Comparison of ENCODE assay signal across 12 mouse cellular contexts in genomic region chr15:78839744-78840143, GRCm38 (mm10). TPM values are rescaled to one million over a fixed set of nuclear protein-coding genes. Genes with fewer than 3 reads are reported as not detected.
DNase-seq lines count a peak whose midpoint lies in the region; ATAC-seq and TF ChIP-seq lines count a peak whose summit lies in the region.
"Had no signal": no experiment of that assay in that cellular context is flagged by ENCODE, and none has a peak within 500 bp of the region (broad histone marks: within the 10 kb centered on the region; RNA-seq: fewer than 3 reads in every experiment).

No protein-coding gene starts in this region.

- ATAC-seq in forebrain, postnatal 0 days, result peak; percentile 61
- ATAC-seq in liver, embryonic 16.5 days (ENCODE audit: low read depth), result no peak
- no peak for ATAC-seq in megakaryocyte progenitor cell, adult 5-6 weeks (replicated peaks; ENCODE audit: poor library complexity)

- H3K27ac ChIP-seq in kidney, adult 2 months (ENCODE audit: insufficient read depth, low read depth, low read length), result peak overlapping the region; percentile 41
- peak overlapping the region; percentile 56 for H3K27ac ChIP-seq in brown adipose tissue, adult 24 weeks (replicated peaks; ENCODE audit: low read depth, low read length)
- H3K27ac ChIP-seq in forebrain, postnatal 0 days (ENCODE audit: low read depth, low read length), result 0 out of 2 replicates have a peak overlapping the region, but pooled peaks have one; percentile 1
- 0 out of 2 replicates have a peak overlapping the region, but pooled peaks have one; percentile 8 for H3K27ac ChIP-seq in liver, embryonic 16.5 days (ENCODE audit: low read length)
- H3K27ac ChIP-seq: liver, embryonic 14.5 days had no signal

- H3K27me3 ChIP-seq in kidney, adult 2 months (replicated peaks; ENCODE audit: control insufficient read depth, insufficient read depth, low read length), result no peaks in the 10 kb centered on the region
- peaks cover 13% of the 10 kb centered on the region for H3K27me3 ChIP-seq in forebrain, postnatal 0 days (ENCODE audit: insufficient read depth, low read length)
- H3K27me3 ChIP-seq in liver, embryonic 16.5 days (ENCODE audit: control insufficient read depth, insufficient read depth, low read depth, low read length), result peaks cover 43% of the 10 kb centered on the region

- H3K4me1 ChIP-seq in kidney, adult 2 months (ENCODE audit: control insufficient read depth, insufficient read depth, low read length), result peaks cover 10% of the 10 kb centered on the region
- peaks cover 28% of the 10 kb centered on the region for H3K4me1 ChIP-seq in brown adipose tissue, adult 24 weeks (ENCODE audit: control insufficient read depth, insufficient read depth, insufficient read length, low read length)
- peaks cover 11% of the 10 kb centered on the region; the same call in 1 of the 2 replicates for H3K4me1 ChIP-seq in forebrain, postnatal 0 days (ENCODE audit: insufficient read depth)
- H3K4me1 ChIP-seq in liver, embryonic 16.5 days (ENCODE audit: control insufficient read depth, low read depth, low read length), result peaks cover 22% of the 10 kb centered on the region

- TF ChIP-seq CTCF in kidney, adult 2 months (conservative IDR thresholded peaks at IDR 0.05; ENCODE audit: insufficient read depth, insufficient read length, low read depth, low read length), result no peak
- no peak for TF ChIP-seq CTCF in forebrain, postnatal 0 days (IDR thresholded peaks at IDR 0.05; ENCODE audit: low read depth)

- WGBS in kidney, adult 2 months, result 24% methylated on average over 2 of the region's 2 CpGs
- 2% methylated on average over 2 of the region's 2 CpGs for WGBS in forebrain, postnatal 0 days
- WGBS in liver, embryonic 16.5 days (ENCODE audit: insufficient replicate concordance), result 32% methylated on average over 2 of the region's 2 CpGs

- no peaks in the 10 kb centered on the region for H3K9me3 ChIP-seq in forebrain, postnatal 0 days (ENCODE audit: low read length)
- no peaks in the 10 kb centered on the region for H3K9me3 ChIP-seq in liver, embryonic 16.5 days (replicated peaks; ENCODE audit: control insufficient read depth, low read length)

- H3K9ac ChIP-seq in forebrain, postnatal 0 days, result no peak overlapping the region
- H3K9ac ChIP-seq in liver, embryonic 16.5 days (ENCODE audit: low read depth, low read length), result no peak overlapping the region
- H3K9ac ChIP-seq: liver, embryonic 14.5 days had no signal

- H3K36me3 ChIP-seq in kidney, adult 2 months (ENCODE audit: control insufficient read depth, insufficient read depth, low read length), result no peaks in the 10 kb centered on the region
- H3K36me3 ChIP-seq in forebrain, postnatal 0 days (ENCODE audit: insufficient read depth), result no peaks in the 10 kb centered on the region
- H3K36me3 ChIP-seq in liver, embryonic 16.5 days (ENCODE audit: control insufficient read depth, insufficient read depth), result no peaks in the 10 kb centered on the region

- peak; percentile 11 for DNase-seq in kidney, adult 2 months
- DNase-seq in kidney, adult 9 months, result no peak
- DNase-seq in forebrain, postnatal 0 days, result peak; percentile 55
- DNase-seq in adrenal gland, adult (ENCODE audit: inconsistent age in 2 of 2, low spot score in 1 of 2), result no peak
- DNase-seq in layer of hippocampus, postnatal 36 days, result no peak
- DNase-seq: right cerebral cortex, postnatal 25 days had no signal

- H3K4me3 ChIP-seq in kidney, adult 2 months (ENCODE audit: insufficient read depth, low read depth, low read length), result no peak overlapping the region
- H3K4me3 ChIP-seq in brown adipose tissue, adult 24 weeks (ENCODE audit: insufficient read depth, low read depth, low read length), result no peak overlapping the region
- no peak overlapping the region for H3K4me3 ChIP-seq in forebrain, postnatal 0 days (ENCODE audit: low read depth, low read length)
- H3K4me3 ChIP-seq in liver, embryonic 16.5 days (ENCODE audit: low read depth, low read length), result no peak overlapping the region

- H3K4me2 ChIP-seq in forebrain, postnatal 0 days (ENCODE audit: low read depth), result no peak overlapping the region
- no peak overlapping the region for H3K4me2 ChIP-seq in liver, embryonic 16.5 days (ENCODE audit: low read depth, low read length)

- TF ChIP-seq POLR2A in kidney, adult 2 months (IDR thresholded peaks at IDR 0.05; ENCODE audit: low read depth, low read length), result no peak

RNA-seq across cellular contexts. Expression of gene Cdc42ep1, which starts 2.7 kb away (rescaled TPM):
- 59.2 and 66.7 TPM in 2 replicates for polyA plus RNA-seq in kidney, adult 2 months (2012; rRNA removed)
- polyA plus RNA-seq in brown adipose tissue, adult 24 weeks (2012; ENCODE audit: insufficient read depth, insufficient read length, missing spikeins), result 18.4 and 21.7 TPM in 2 replicates
- 8.3 and 8.6 TPM in 2 replicates for total RNA-seq in forebrain, postnatal 0 days (2014; rRNA removed)
- polyA plus RNA-seq in forebrain, postnatal 0 days (2015; fragmentation: Nextera tagmentation; extraction: Ambion mirVana), result 10.6 and 13.5 TPM in 2 replicates
- 12.1 and 13.1 TPM in 2 replicates for polyA plus RNA-seq in liver, embryonic 16.5 days (2015; fragmentation: Nextera tagmentation; extraction: Ambion mirVana)
- not detected in 2 replicates for total RNA-seq in megakaryocyte progenitor cell, adult 5-6 weeks (2015)
- total RNA-seq in megakaryocyte progenitor cell, adult 5-6 weeks (2017), result not detected in 2 replicates
- 10 to 100 TPM; 12.4 to 13.2 TPM for total RNA-seq in layer of hippocampus, postnatal 36 days (2021)
- total RNA-seq: CH12.LX had no signal

RNA-seq across cellular contexts. Expression of gene Lgals2, which starts 15.6 kb away (rescaled TPM):
- polyA plus RNA-seq in kidney, adult 2 months (2012; rRNA removed), result 0.24 and 0.25 TPM in 2 replicates
- polyA plus RNA-seq in brown adipose tissue, adult 24 weeks (2012; ENCODE audit: insufficient read depth, insufficient read length, missing spikeins), result not detected in 2 replicates
- total RNA-seq in forebrain, postnatal 0 days (2014; rRNA removed), result not detected in 2 replicates
- polyA plus RNA-seq in forebrain, postnatal 0 days (2015; fragmentation: Nextera tagmentation; extraction: Ambion mirVana), result 0.52 TPM in 1 of 2 replicates, not detected in the other
- 9.1 and 15.8 TPM in 2 replicates for polyA plus RNA-seq in liver, embryonic 16.5 days (2015; fragmentation: Nextera tagmentation; extraction: Ambion mirVana)
- total RNA-seq in megakaryocyte progenitor cell, adult 5-6 weeks (2015), result not detected in 2 replicates
- not detected in 2 replicates for total RNA-seq in megakaryocyte progenitor cell, adult 5-6 weeks (2017)
- not detected for total RNA-seq in layer of hippocampus, postnatal 36 days (2021)
- total RNA-seq: CH12.LX; gastrocnemius, adult 18-20 months had no signal

RNA-seq across cellular contexts. Expression of gene Card10, which starts 36.9 kb away (rescaled TPM):
- 80.4 and 93.7 TPM in 2 replicates for polyA plus RNA-seq in kidney, adult 2 months (2012; rRNA removed)
- 3.9 and 4.8 TPM in 2 replicates for polyA plus RNA-seq in brown adipose tissue, adult 24 weeks (2012; ENCODE audit: insufficient read depth, insufficient read length, missing spikeins)
- 0.57 and 0.77 TPM in 2 replicates for total RNA-seq in forebrain, postnatal 0 days (2014; rRNA removed)
- 1.2 and 1.7 TPM in 2 replicates for polyA plus RNA-seq in forebrain, postnatal 0 days (2015; fragmentation: Nextera tagmentation; extraction: Ambion mirVana)
- polyA plus RNA-seq in liver, embryonic 16.5 days (2015; fragmentation: Nextera tagmentation; extraction: Ambion mirVana), result 1.8 and 2.1 TPM in 2 replicates
- total RNA-seq in megakaryocyte progenitor cell, adult 5-6 weeks (2015), result 0.20 and 0.78 TPM in 2 replicates
- 0.12 and 0.14 TPM in 2 replicates for total RNA-seq in megakaryocyte progenitor cell, adult 5-6 weeks (2017)
- total RNA-seq in layer of hippocampus, postnatal 36 days (2021), result 1 to 10 TPM; 5.1 to 5.8 TPM

RNA-seq across cellular contexts. Expression of gene Gga1, which starts 37.2 kb away (rescaled TPM):
- polyA plus RNA-seq in kidney, adult 2 months (2012; rRNA removed), result 56.5 and 68.1 TPM in 2 replicates
- polyA plus RNA-seq in brown adipose tissue, adult 24 weeks (2012; ENCODE audit: insufficient read depth, insufficient read length, missing spikeins), result 23.7 and 29.1 TPM in 2 replicates
- 37.0 and 42.9 TPM in 2 replicates for total RNA-seq in forebrain, postnatal 0 days (2014; rRNA removed)
- polyA plus RNA-seq in forebrain, postnatal 0 days (2015; fragmentation: Nextera tagmentation; extraction: Ambion mirVana), result 54.8 and 55.7 TPM in 2 replicates
- polyA plus RNA-seq in liver, embryonic 16.5 days (2015; fragmentation: Nextera tagmentation; extraction: Ambion mirVana), result 18.6 and 19.6 TPM in 2 replicates
- 27.8 and 28.9 TPM in 2 replicates for total RNA-seq in megakaryocyte progenitor cell, adult 5-6 weeks (2015)
- 15.4 and 20.1 TPM in 2 replicates for total RNA-seq in megakaryocyte progenitor cell, adult 5-6 weeks (2017)
- 10 to 100 TPM; 56.2 to 58.6 TPM for total RNA-seq in layer of hippocampus, postnatal 36 days (2021)

RNA-seq across cellular contexts. Expression of gene Gm49510, which starts 59.7 kb away (rescaled TPM):
- 0.03 TPM in 1 of 2 replicates, not detected in the other for polyA plus RNA-seq in kidney, adult 2 months (2012; rRNA removed)
- not detected in 2 replicates for polyA plus RNA-seq in brown adipose tissue, adult 24 weeks (2012; ENCODE audit: insufficient read depth, insufficient read length, missing spikeins)
- not detected in 2 replicates for total RNA-seq in forebrain, postnatal 0 days (2014; rRNA removed)
- polyA plus RNA-seq in forebrain, postnatal 0 days (2015; fragmentation: Nextera tagmentation; extraction: Ambion mirVana), result not detected in 2 replicates
- 0.18 and 0.22 TPM in 2 replicates for polyA plus RNA-seq in liver, embryonic 16.5 days (2015; fragmentation: Nextera tagmentation; extraction: Ambion mirVana)
- total RNA-seq in megakaryocyte progenitor cell, adult 5-6 weeks (2015), result not detected in 2 replicates
- 1.2 and 2.6 TPM in 2 replicates for total RNA-seq in megakaryocyte progenitor cell, adult 5-6 weeks (2017)
- total RNA-seq in layer of hippocampus, postnatal 36 days (2021), result under 1 TPM in 1 of 2 experiments, not detected in 1; 0.33 TPM
- total RNA-seq: gastrocnemius, adult 18-20 months had no signal

Comparison
In these comparisons a context has a peak if more than half of its experiments do, and no peak if none do; other contexts are left out.
1. DNase-seq: peak in kidney, adult 2 months (single experiment) and forebrain, postnatal 0 days (single experiment); none in kidney, adult 9 months (single experiment), adrenal gland, adult (0 of 2) and layer of hippocampus, postnatal 36 days (0 of 2).
2. H3K27ac ChIP-seq: peak in every context shown above with its lines; median percentile 56 in brown adipose tissue, adult 24 weeks; 41 in kidney, adult 2 months; 8 in liver, embryonic 16.5 days; 1 in forebrain, postnatal 0 days.
3. RNA of gene Card10, which starts 36.9 kb away (polyA plus RNA-seq): 80.4 to 93.7 TPM in kidney, adult 2 months; 3.9 to 4.8 TPM in brown adipose tissue, adult 24 weeks, 1.8 to 2.1 TPM in liver, embryonic 16.5 days and 1.2 to 1.7 TPM in forebrain, postnatal 0 days; every median in the first group is over 10 times any median in the second.